Mouse (Mus musculus): ENCODE data around the gene Rps21. TPM values are rescaled to one million over a fixed set of nuclear protein-coding genes. Genes with fewer than 3 reads are reported as not detected.

Gene Rps21
- polyA plus RNA-seq, 1 experiment from 2014 or later = 320 TPM

- no peak overlapping the region for H3K4me2 ChIP-seq
- H3K9ac ChIP-seq = no peak overlapping the region
- peaks cover 18% of the 10 kb centered on the region for H3K27me3 ChIP-seq
- H3K36me3 ChIP-seq (replicated peaks) = no peaks in the 10 kb centered on the region
- H3K4me3 ChIP-seq (replicated peaks) = no peak overlapping the region
- H3K4me1 ChIP-seq (replicated peaks) = peaks cover 9% of the 10 kb centered on the region
- H3K27ac ChIP-seq (replicated peaks) = no peak overlapping the region
- no peak for ATAC-seq (ENCODE audit: insufficient read depth)
- no peaks in the 10 kb centered on the region for H3K9me3 ChIP-seq (replicated peaks)
- 60% methylated on average over 15 of the region's 15 CpGs for WGBS (ENCODE audit: insufficient replicate concordance)
Measured at GRCm38 (mm10) chr2:180219145-180219943, 37.8 kb upstream of the Rps21 start.

GRCm38 (mm10) chr2:180220165-180220564 is 37.0 kb upstream of the Rps21 start:
- Histone ChIP-seq H3K27ac (replicated peaks) (no peak overlapping the region), H3K4me2 (no peak overlapping the region), H3K4me1 (replicated peaks) (peaks cover 9% of the 10 kb centered on the region)

GRCm38 (mm10) chr2:180221051-180221450 is 36.1 kb upstream of the Rps21 start:
- H3K27ac ChIP-seq (replicated peaks) = no peak overlapping the region
- H3K9me3 ChIP-seq (replicated peaks) = no peaks in the 10 kb centered on the region
- no peaks in the 10 kb centered on the region for H3K36me3 ChIP-seq (replicated peaks)
- no peak for ATAC-seq (ENCODE audit: insufficient read depth)
- no peak overlapping the region for H3K9ac ChIP-seq
- H3K4me2 ChIP-seq = no peak overlapping the region
- H3K27me3 ChIP-seq = peaks cover 35% of the 10 kb centered on the region
- H3K4me3 ChIP-seq (replicated peaks) = no peak overlapping the region
- 72% methylated on average over 9 of the region's 9 CpGs for WGBS (ENCODE audit: insufficient replicate concordance)
- H3K4me1 ChIP-seq (replicated peaks) = peaks cover 16% of the 10 kb centered on the region

More at GRCm38 (mm10) chr2:180220165-180220564, 37.0 kb upstream of the Rps21 start:
- H3K9ac ChIP-seq = no peak overlapping the region
- H3K36me3 ChIP-seq (replicated peaks) = no peaks in the 10 kb centered on the region
- WGBS (ENCODE audit: insufficient replicate concordance) = 60% methylated on average over 9 of the region's 9 CpGs
- no peak overlapping the region for H3K4me3 ChIP-seq (replicated peaks)
- no peak for ATAC-seq (ENCODE audit: insufficient read depth)
- H3K27me3 ChIP-seq = peaks cover 26% of the 10 kb centered on the region
- H3K9me3 ChIP-seq (replicated peaks) = no peaks in the 10 kb centered on the region

GRCm38 (mm10) chr2:180222250-180222649 is 34.9 kb upstream of the Rps21 start:
- 39% methylated on average over 6 of the region's 6 CpGs for WGBS (ENCODE audit: insufficient replicate concordance)
- Histone ChIP-seq H3K36me3 (replicated peaks) (no peaks in the 10 kb centered on the region), H3K4me2 (no peak overlapping the region), H3K27me3 (peaks cover 47% of the 10 kb centered on the region), H3K27ac (replicated peaks) (no peak overlapping the region), H3K4me3 (replicated peaks) (no peak overlapping the region), H3K4me1 (replicated peaks) (peaks cover 22% of the 10 kb centered on the region), H3K9me3 (replicated peaks) (no peaks in the 10 kb centered on the region), H3K9ac (no peak overlapping the region)
- no peak for ATAC-seq (ENCODE audit: insufficient read depth)

- ATAC-seq (ENCODE audit: insufficient read depth) = no peak
- Histone ChIP-seq H3K27me3 (peaks cover 64% of the 10 kb centered on the region), H3K27ac (replicated peaks) (no peak overlapping the region), H3K36me3 (replicated peaks) (no peaks in the 10 kb centered on the region), H3K4me2 (peak overlapping the region; percentile 77), H3K4me3 (replicated peaks) (peak overlapping the region; percentile 54), H3K9me3 (replicated peaks) (no peaks in the 10 kb centered on the region), H3K4me1 (replicated peaks) (peaks cover 29% of the 10 kb centered on the region), H3K9ac (no peak overlapping the region)
- 7% methylated on average over 13 of the region's 13 CpGs for WGBS (ENCODE audit: insufficient replicate concordance)
Measured at GRCm38 (mm10) chr2:180224647-180225043, 32.5 kb upstream of the Rps21 start.

GRCm38 (mm10) chr2:180225044-180225761 is 32.0 kb upstream of the Rps21 start:
- Histone ChIP-seq H3K9me3 (replicated peaks) (no peaks in the 10 kb centered on the region), H3K27me3 (peaks cover 64% of the 10 kb centered on the region), H3K4me2 (peak overlapping the region; percentile 77), H3K4me3 (replicated peaks) (peak overlapping the region; percentile 54), H3K9ac (no peak overlapping the region), H3K4me1 (replicated peaks) (peaks cover 29% of the 10 kb centered on the region), H3K36me3 (replicated peaks) (no peaks in the 10 kb centered on the region), H3K27ac (replicated peaks) (no peak overlapping the region)
- peak; percentile 2; the same call in 1 of the 2 replicates for ATAC-seq (ENCODE audit: insufficient read depth)
- under 1% methylated on average over 55 of the region's 55 CpGs for whole genome bisulfite sequencing (ENCODE audit: insufficient replicate concordance)

GRCm38 (mm10) chr2:180225762-180226378 is 31.3 kb upstream of the Rps21 start, which contains the start of gene Lama5:
Gene Lama5, minus strand, starts transcription at chr2:180225859.
- Histone ChIP-seq H3K27ac (replicated peaks) (no peak within 1 kb of the TSS), H3K9me3 (replicated peaks) (no peaks in the 10 kb centered on the region), H3K4me1 (replicated peaks) (peaks cover 29% of the 10 kb centered on the region), H3K36me3 (replicated peaks) (no peaks in the 10 kb centered on the region), H3K4me3 (replicated peaks) (peak within 1 kb of the TSS; percentile 54), H3K27me3 (peaks cover 64% of the 10 kb centered on the region), H3K4me2 (peak within 1 kb of the TSS; percentile 77), H3K9ac (no peak within 1 kb of the TSS)
- ATAC-seq (ENCODE audit: insufficient read depth) = peak; percentile 59; the same call in 1 of the 2 replicates
- WGBS (ENCODE audit: insufficient replicate concordance) = 2% methylated on average over 34 of the region's 37 CpGs

- H3K4me3 ChIP-seq (replicated peaks) = peak overlapping the region; percentile 35
- H3K9ac ChIP-seq = no peak overlapping the region
- no peaks in the 10 kb centered on the region for H3K36me3 ChIP-seq (replicated peaks)
- H3K27me3 ChIP-seq = peaks cover 64% of the 10 kb centered on the region
- WGBS (ENCODE audit: insufficient replicate concordance) = 2% methylated on average over 21 of the region's 21 CpGs
- no peaks in the 10 kb centered on the region for H3K9me3 ChIP-seq (replicated peaks)
- H3K4me2 ChIP-seq = peak overlapping the region; percentile 54
- ATAC-seq (ENCODE audit: insufficient read depth) = peak; percentile 29; the same call in 1 of the 2 replicates
- H3K4me1 ChIP-seq (replicated peaks) = peaks cover 30% of the 10 kb centered on the region
- no peak overlapping the region for H3K27ac ChIP-seq (replicated peaks)
Measured at GRCm38 (mm10) chr2:180227262-180228059, 29.7 kb upstream of the Rps21 start.

- H3K9ac ChIP-seq = no peak overlapping the region
- H3K9me3 ChIP-seq (replicated peaks) = no peaks in the 10 kb centered on the region
- no peaks in the 10 kb centered on the region for H3K36me3 ChIP-seq (replicated peaks)
- no peak overlapping the region for H3K27ac ChIP-seq (replicated peaks)
- no peak overlapping the region for H3K4me3 ChIP-seq (replicated peaks)
- WGBS (ENCODE audit: insufficient replicate concordance) = 60% methylated on average over 6 of the region's 6 CpGs
- H3K4me2 ChIP-seq = no peak overlapping the region
- H3K4me1 ChIP-seq (replicated peaks) = peaks cover 35% of the 10 kb centered on the region
- peaks cover 59% of the 10 kb centered on the region for H3K27me3 ChIP-seq
- ATAC-seq (ENCODE audit: insufficient read depth) = no peak
Measured at GRCm38 (mm10) chr2:180228060-180228458, 29.1 kb upstream of the Rps21 start.

GRCm38 (mm10) chr2:180228592-180228991 is 28.6 kb upstream of the Rps21 start:
- WGBS (ENCODE audit: insufficient replicate concordance) = 56% methylated on average over 7 of the region's 7 CpGs
- Histone ChIP-seq H3K36me3 (replicated peaks) (no peaks in the 10 kb centered on the region), H3K4me3 (replicated peaks) (no peak overlapping the region), H3K27ac (replicated peaks) (no peak overlapping the region), H3K4me1 (replicated peaks) (peaks cover 41% of the 10 kb centered on the region), H3K4me2 (no peak overlapping the region), H3K27me3 (peaks cover 53% of the 10 kb centered on the region), H3K9ac (no peak overlapping the region), H3K9me3 (replicated peaks) (no peaks in the 10 kb centered on the region)
- no peak for ATAC-seq (ENCODE audit: insufficient read depth)

All from liver, embryonic 15.5 days (tissue).